Mouse (Mus musculus): ENCODE results near the gene Ankub1.

Gene Ankub1

DNA sequence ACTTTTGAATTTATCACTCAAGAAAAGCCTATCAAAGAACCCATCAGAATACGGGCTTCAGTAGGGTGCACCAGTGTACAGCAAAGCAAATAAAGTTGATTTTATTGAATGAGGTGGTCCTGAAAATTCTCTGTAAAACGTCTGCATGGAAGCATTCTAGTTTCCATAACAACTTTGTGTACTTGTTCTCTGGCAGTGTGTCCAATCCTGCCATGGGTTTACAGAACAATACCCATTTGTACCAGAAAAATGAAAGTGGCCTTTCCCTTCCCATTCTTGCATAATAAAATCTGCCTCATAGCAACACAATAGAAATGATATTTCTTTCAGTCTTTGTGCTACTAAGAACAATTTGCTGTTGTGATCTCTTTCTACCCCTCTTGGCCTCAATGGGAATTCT is at the start of gene Ankub1:
Ankub1 (minus strand) TSS at position 81 of the 400 bp plus-strand sequence.
- ChIA-PET CTCF (no interaction called here), POLR2A (no interaction called here)

DNA sequence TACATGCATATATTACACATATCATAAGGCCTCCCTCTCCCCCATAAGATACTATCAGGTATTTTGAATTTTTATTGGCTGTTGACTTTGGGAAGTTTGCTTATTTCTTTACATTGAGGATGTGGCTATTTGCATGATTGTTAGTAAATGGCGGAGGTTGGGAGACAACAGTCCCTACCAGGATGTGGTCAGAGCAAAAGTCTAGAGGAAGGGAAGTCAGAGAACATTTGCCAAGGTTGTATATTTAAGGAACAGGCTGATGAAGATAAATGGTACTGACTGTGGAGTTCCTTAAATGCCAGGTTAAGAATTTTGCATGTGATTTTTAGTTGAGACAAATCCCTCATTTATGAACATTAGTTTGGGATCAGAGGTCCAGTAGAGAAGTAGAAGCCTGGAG is 47.2 kb upstream of the Ankub1 start:
- POLR2A ChIA-PET, result no interaction called here
- CTCF ChIA-PET, result no interaction called here

DNA sequence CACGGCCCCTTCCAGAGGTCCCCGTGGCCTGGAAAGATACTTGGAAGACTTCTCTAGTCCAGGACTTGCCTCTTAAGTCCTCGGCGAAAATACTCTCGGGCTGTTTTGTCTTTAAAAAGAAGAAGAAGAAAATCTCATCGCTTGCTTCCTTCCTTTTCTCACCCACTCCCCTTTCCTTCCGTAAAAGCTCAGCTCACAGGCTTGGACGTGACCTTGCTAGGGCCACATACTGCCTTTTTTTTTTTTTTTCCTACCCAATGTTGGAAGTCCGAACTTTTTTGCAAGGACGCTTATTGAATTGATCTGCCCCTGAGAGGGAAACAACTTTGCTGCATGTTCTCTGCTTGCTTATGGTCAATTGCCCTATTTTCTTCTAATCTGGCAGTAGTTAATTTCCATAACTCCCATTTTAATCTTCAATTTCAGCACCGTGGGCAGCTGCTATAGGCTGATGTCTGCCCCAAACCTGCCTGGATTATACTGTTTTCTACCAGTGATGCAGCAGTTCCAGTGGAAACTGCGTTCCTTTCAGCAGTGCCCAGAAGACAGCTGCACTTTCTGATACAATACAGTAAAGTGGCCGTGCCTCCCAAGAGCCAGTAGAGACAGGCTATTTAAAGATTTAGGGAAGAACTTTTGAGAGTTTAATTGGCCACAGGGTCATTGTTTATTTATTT is 44.0 kb upstream of the Ankub1 start:
- ChIA-PET CTCF (interaction anchor here in 1 of 4 experiments (0.8 kb wide), 1 partner anchor 1102 kb away, joined by 6 read pairs; no protein-coding TSS in a partner anchor), POLR2A (interaction anchor here in 2 of 4 experiments (0.6 to 0.7 kb wide), 2 partner anchors 162 to 698 kb away, joined by 3 to 4 read pairs; no protein-coding TSS in a partner anchor)

DNA sequence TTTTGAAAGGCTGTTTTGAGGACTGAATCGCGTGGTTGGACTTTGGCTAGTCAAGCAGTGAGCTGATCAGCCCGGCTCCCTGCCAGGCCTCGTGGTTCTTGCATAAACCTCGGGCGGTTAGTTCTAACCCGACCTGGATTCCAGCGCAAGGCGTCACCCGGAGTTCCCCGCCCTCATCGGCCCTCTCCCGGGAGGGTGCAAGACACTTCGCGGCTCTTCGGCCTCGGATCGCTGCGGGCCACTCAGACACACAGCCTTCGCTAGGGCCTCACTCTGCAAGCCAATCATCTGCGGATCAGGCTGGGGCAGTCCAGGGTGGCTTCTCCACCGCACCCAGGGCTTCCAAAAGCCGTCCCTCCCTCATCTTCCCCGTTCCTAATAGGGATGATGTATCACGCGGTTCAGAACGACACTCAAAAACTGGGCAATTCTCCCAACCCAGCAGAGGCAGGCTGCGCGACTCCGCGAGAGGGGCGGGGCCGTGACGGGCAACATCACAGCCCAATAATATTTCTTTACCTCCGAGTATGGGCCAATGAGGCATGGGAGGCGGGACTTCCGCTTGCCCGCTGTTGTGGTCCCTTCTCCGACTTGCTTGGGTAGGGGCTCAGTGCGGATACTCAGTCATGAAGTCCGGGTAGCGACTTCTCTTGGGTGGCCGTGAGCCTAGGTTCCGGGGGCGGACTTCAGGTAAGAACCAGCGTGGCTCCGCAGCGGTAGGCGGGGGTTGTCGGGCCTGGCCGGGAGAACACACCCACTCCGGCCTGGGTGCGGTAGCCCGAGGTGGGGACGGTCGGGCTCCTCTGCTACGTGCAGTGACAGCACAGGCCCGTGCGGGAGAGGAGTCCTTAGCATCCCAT is 43.1 kb upstream of the Ankub1 start, which contains the start of gene Rnf13:
Rnf13 (plus strand) TSS at position 552 of the 860 bp plus-strand sequence.
- POLR2A ChIA-PET, result interaction anchor here in 2 of 4 experiments (0.8 to 1.2 kb wide), 4 partner anchors 10 to 180 kb away, joined by 3 to 7 read pairs (median 3); no protein-coding TSS in a partner anchor
- CTCF ChIA-PET, result no interaction called here

DNA sequence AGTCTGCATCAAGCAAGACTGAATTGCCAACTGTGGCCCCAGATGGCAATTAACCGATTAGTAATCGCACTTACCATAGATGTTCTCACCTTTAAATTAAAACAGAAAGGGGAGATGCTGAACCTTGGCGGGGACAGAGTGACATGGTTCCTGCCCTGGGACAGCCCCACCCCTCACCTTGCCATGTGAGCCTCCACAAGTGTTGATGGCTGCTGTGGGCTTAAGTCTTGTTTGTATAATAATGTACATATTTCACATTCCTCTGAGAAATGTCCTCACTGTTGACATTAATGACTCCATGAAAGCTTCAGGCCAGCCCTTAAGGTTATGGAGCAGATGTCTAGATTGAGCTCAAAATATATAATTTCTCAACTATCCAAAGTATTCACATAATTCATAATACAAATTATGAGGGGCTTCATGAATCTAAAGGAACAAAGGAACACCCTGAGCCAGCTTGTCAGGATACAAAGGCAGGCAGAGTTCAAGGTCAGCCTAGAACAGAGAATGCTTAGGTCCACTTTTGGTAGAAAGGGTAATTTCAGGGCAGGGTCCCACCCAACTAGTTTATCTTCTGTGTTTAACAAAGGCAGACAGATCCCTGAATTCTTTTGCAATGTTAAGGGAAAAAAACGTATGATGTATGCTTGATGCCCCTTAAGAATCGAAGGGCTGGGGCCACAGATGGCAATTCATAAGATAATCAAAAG is 39.8 kb upstream of the Ankub1 start:
- ChIA-PET CTCF (interaction anchor here in 1 of 4 experiments (0.7 kb wide), 1 partner anchor 171 kb away, joined by 4 read pairs; no protein-coding TSS in a partner anchor), POLR2A (interaction anchor here (0.6 to 1.4 kb wide), 4 partner anchors 29 to 449 kb away, joined by 3 to 10 read pairs (median 6); no protein-coding TSS in a partner anchor)

DNA sequence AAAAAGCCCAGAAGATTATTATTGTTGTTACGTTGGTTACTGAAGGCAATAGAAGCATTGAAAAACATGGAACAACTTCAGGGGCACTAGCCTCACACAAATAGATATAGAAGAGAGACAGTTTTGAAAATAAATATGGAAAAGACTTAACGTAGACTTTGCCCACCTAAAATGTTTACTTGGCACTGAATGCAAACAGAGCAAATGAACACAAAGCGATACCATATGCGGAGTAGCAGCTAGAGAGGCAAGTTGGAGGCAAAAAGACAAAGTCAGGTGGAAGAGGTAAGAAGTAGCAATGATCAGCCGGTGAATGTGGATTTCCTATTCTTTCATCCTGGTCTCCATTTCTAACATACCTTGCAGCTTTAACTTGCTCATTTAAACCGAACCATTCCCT is 21.6 kb upstream of the Ankub1 start:
- ChIA-PET CTCF (no interaction called here), POLR2A (no interaction called here)

DNA sequence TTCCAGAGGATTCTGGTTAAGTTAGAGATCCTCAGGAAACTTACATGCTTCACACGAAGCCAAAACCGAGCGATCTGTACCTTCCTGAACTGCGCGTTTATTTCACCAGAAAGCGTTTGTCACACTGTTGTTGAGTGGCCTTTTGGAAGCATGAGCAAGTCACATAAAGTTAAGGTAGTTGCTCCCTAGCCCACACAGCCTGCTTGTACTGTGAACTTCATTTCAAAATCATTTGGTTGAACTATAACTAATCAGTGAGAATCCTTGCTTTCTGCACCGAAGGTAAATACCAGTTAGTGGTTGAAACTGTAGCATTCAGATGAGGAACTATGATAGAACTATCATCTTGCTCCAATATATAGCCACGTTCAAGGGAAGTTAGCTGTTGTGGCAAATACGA is 4.2 kb upstream of the Ankub1 start:
- ChIA-PET CTCF (no interaction called here), POLR2A (no interaction called here)

DNA sequence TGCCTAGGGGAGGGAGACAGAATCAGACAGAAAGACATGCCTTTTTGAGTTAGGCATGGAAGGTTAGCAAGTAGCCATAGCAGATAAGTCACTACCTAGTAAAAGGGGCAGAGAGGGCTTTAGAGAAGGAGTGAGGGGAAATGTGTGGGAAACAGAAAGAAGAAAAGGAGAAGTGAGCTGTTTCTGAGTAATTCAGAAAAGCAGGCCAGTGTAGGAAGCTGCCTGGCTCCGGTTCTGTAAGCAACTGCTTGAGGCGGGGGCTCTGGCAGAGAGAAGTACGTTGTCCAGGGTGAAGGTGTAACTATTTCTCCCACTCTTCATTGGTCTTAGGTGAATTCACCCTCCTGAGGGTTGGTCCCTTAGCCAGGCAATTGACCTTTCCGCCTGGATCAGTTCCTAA is 3.6 kb upstream of the Ankub1 start:
- CTCF ChIA-PET, result no interaction called here
- POLR2A ChIA-PET, result no interaction called here

DNA sequence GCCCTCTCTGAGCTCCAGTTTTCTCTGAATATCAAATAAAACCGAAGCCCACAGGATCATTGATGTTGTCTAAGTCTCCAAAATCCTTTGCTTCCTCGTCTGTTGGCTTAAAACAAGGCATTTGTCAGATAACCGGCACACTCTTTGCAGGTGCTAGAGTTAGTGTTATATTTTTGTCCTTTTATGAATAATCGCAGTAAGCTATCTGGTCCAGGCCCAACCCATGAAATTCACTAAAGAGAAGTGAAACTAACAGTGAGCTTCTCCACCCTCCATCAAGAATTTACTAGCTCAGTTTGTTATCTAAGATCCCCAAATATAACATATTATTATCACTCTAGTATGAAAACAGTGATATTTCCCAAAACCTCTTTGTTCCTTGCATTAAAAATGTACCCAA is 827 bp downstream of the Ankub1 start:
- CTCF ChIA-PET, result interaction anchor here in 2 of 4 experiments (1.1 to 1.2 kb wide), 2 partner anchors 25 kb away, joined by 3 to 4 read pairs; no protein-coding TSS in a partner anchor
- POLR2A ChIA-PET, result no interaction called here

DNA sequence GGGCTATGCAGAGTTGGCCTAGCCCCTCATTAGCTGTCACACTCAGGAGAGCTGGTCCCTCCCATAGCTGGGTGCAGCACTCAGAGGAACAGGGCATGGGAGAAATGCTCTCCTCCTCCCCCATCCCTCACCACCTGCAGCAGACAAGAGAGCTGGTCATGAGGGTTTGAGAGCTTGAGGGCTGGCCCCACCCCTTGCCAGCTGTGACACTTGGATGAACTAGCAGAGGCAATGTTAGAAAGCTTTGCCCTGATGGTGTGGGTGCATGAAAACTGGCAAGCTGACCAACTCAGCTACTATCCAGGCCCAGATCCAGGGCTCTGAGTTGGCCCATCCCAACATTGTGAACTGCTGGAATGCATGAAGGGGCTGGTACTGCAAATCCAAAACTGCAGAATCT is 14.8 kb downstream of the Ankub1 start:
- ChIA-PET POLR2A (interaction anchor here in 1 of 4 experiments (0.8 kb wide), 1 partner anchor 103 kb away, joined by 3 read pairs; no protein-coding TSS in a partner anchor), CTCF (interaction anchor here in 3 of 4 experiments (0.8 to 2.7 kb wide), 3 partner anchors 10 to 11 kb away, joined by 5 to 11 read pairs (median 8); no protein-coding TSS in a partner anchor)

DNA sequence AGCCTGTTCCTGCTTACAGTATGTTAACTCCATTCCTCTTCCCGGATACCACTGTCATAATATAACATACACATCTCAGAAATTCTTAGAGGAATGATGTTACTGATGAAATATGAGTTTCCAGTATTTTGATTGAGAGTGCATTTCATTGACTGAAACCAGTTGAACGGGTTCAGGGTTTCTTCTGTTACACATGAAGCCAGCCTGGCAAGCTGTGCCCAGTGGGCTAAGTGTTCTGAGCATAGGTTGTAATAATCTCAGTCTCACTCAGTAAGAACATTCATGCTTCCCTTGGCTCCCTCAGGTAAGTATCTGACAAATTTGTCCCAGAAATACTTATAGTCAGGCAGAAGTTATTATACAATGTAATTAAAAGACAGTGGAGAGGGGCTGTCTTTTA is 18.5 kb downstream of the Ankub1 start:
- CTCF ChIA-PET, result no interaction called here
- POLR2A ChIA-PET, result interaction anchor here in 1 of 4 experiments (0.6 kb wide), 1 partner anchor 229 kb away, joined by 7 read pairs; no protein-coding TSS in a partner anchor

DNA sequence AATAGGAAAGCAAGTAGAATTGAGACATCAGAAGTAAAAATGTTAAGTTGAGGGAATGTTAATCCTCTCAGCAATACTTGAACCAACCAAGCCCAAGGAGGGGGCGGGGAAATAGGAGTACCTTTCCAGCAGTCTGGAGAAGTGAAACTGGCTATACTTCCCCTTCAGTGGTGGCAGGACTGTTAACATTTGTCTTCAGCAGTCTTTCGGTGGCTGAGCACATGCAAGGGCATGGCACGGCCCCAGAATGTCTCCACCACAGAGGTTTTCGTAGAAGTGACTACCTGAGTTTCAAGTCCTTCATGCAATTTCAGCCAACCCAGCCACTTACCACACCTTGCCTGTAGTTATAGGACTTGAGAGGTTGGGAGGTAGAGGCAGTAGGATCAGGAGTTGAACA is 19.0 kb downstream of the Ankub1 start:
- CTCF ChIA-PET, result no interaction called here

DNA sequence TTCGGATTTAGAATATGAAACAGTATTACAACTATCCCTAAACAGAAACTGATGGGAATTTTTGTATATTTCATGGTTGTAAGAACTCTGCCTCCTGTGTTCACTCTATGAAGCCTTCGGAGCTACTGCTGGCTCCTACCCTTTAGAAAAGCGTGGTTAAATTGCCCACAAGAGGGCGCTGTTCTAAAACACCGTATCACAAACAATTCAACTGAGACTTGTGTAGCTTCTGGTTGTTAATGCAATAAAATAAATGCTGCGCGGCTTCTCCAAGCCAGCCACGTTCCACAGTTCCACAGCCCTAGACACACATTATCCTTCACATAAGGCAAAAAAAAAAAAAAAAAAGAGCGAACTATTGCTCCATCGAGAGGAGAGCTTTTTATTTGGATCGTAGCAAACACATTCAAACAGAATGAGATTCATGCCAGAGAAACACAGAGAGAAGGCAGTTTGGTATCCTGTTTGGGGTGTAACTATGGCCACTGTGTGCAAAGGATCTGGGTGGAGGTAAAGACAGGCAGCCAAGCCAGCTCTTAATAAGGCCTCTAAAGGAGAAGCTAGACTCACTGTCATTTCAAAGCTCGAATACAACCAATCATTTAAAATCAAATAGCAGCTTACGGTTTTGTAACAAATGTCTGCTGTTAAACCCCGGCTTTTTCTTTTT is 25.4 kb downstream of the Ankub1 start:
- ChIA-PET POLR2A (interaction anchor here in 3 of 4 experiments (0.6 to 1.2 kb wide), 5 partner anchors 8 to 169 kb away, joined by 3 to 7 read pairs (median 3); no protein-coding TSS in a partner anchor), CTCF (interaction anchor here (0.5 to 2.2 kb wide), 73 partner anchors 9 to 1718 kb away, joined by 3 to 17 read pairs (median 4); partner anchors contain the start of genes Commd2 (in 1 of the 4) and Wwtr1 (in 1 of the 4))

More for the DNA sequence above, 19.0 kb downstream of the Ankub1 start:
- POLR2A ChIA-PET, result no interaction called here

DNA sequence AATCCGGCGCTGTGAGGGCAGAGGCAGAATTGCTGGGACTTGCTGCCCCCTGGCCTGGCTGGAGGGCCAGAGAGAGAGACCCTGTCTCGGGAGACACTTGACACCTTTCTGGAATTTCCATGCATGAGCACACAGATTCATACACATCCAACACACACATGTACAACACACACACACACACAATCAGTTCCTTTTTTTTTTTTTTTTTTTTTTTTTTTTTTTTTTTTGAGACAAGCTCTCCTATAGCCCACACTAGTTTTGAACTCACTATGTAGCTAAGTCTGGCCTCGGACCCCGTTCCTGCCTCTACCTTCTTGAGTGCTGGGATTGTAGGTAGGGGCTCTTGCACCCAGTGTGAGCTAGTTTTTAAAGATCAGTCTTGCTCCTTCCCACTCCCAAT is 26.7 kb downstream of the Ankub1 start:
- ChIA-PET POLR2A (interaction anchor here in 1 of 4 experiments (1.4 kb wide), 1 partner anchor 17 kb away, joined by 3 read pairs; no protein-coding TSS in a partner anchor), CTCF (interaction anchor here (0.6 to 2.2 kb wide), 10 partner anchors 11 to 1055 kb away, joined by 3 to 14 read pairs (median 6); partner anchors contain the start of gene Wwtr1 (in 1 of the 4))

DNA sequence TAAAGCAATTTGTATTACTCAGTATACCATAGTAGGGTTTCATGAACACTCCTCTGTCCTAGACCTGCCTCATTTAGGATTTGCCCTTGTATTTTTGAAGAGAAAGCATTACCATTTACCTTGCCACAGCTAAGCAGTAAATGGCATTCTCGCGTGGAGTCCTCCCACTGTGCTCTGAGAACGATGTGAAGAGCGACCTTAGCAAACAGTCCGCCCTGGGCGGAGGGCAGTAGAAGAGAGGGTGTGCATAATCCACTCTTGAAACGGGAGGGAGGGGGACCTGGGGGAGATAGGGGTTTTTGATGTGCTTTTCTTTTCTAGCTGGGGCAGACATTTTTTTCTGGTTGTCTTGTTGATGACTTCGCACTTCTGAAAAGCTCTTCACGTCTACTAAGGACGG is 27.9 kb downstream of the Ankub1 start:
- CTCF ChIA-PET, result interaction anchor here in 1 of 4 experiments (0.9 kb wide), 1 partner anchor 151 kb away, joined by 5 read pairs; no protein-coding TSS in a partner anchor
- POLR2A ChIA-PET, result interaction anchor here in 1 of 4 experiments (0.6 to 1.1 kb wide), 3 partner anchors 14 to 607 kb away, joined by 3 to 6 read pairs (median 5); no protein-coding TSS in a partner anchor

DNA sequence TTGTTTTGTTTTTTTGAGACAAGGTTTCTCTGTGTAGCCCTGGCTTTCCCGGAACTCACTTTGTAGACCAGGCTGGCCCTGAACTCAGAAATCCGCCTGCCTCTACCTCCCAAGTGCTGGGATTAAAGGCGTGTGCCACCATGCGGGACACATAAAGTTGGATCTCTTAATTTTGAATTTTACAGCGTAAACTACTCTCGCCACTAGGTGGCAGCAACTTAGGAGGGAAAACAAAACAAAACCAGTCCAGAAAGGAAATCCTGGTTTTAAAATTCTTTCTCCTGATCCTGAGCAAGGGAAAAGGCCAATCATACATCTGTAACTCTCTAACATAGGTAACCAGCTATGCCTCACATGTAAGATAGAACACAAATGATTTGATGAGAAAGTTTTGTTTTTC is 28.9 kb downstream of the Ankub1 start:
- CTCF ChIA-PET, result no interaction called here
- POLR2A ChIA-PET, result no interaction called here

DNA sequence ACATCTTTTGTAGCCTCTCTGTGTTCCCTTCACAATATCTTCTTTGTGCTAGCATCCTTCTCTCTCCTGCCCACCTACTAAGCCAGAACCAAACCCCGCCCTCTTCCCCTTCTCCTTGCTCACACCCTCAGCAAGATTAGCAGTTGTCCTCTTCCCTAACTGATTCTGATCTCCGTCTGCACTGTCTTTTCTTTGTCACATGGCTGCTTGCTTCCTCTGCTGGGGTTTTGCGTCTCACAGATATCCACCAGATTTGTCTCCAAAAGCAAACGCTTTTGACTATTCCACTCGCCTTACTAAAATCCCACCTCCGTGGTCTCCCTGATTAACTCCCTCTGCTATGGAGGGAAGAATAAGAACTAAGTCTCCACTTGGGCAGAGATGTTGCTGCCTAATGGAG is 34.0 kb downstream of the Ankub1 start:
- CTCF ChIA-PET, result interaction anchor here in 1 of 4 experiments (0.7 kb wide), 1 partner anchor 114 kb away, joined by 3 read pairs; no protein-coding TSS in a partner anchor

DNA sequence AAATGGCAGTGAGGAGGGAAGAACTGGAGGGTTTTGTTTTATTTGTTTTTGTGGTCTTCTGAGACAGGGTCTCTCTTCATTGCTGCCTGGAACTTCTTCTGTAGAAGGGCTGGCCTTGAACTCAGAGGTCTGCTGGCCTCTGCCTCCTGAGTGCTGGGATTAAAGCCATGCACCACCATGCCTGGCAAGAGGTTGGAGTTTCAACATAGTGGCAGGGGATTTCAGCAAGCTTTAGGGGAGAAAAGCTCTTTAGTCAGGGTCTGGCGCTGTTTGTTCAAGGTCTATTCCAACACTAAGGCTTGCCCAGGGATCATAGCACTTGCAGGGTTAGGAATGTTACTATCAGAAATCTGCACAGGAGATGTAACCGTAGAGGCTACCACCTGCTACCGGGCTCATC is 39.0 kb downstream of the Ankub1 start:
- CTCF ChIA-PET, result no interaction called here
- POLR2A ChIA-PET, result interaction anchor here in 1 of 4 experiments (1.1 kb wide), 1 partner anchor 18 kb away, joined by 3 read pairs; no protein-coding TSS in a partner anchor

More for the DNA sequence above, 34.0 kb downstream of the Ankub1 start:
- POLR2A ChIA-PET, result interaction anchor here in 1 of 4 experiments (0.6 kb wide), 1 partner anchor 9 kb away, joined by 3 read pairs; no protein-coding TSS in a partner anchor
